Mouse (Mus musculus) right cerebral cortex, adult 18-20 months (tissue): Measurements from ENCODE around the gene Zfp672.
A peak's percentile ranks its signal among the peaks of the same experiment; 100 is the strongest.
"Not testable (repeated sequence)": the region's sequence is repeated elsewhere in the genome, so short reads cannot be mapped to it uniquely, and the experiment has no call there.

ENCODE experiments used
- DNase-seq: peaks from one replicate; pipeline ENCODE4 v3.0.0; 2022; ENCODE audit warnings: mixed read lengths

The Zfp672 gene

DNA sequence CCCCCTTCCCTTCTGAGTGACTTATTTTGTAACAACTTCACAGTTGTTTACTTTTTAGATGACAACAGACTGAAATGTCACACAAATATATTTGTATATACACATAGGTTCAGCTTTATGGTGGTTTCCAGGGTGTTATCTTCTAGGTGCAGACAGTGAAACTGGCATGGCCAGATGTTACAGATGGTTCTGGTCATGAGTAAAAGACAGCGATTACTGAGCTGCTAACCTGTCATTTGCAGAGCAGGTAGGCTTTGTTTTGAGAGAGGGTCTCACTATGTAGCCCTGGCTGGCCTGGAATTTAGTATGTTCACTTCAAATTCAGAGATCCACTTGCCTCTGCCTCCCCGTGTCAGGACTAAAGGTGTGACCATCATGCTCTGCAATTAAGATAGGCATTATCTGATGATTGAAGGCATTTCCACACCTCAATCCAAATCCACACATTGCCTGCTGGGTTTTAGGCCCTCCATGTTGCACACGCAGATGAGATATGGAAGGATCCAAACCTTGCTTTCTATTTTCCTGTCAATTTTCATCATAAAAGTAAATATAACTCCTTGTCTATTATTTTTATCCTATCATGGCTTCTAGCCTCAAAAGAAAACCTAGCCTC, 5.4 kb downstream of the Zfp672 start:
- no peak for DNase-seq

DNA sequence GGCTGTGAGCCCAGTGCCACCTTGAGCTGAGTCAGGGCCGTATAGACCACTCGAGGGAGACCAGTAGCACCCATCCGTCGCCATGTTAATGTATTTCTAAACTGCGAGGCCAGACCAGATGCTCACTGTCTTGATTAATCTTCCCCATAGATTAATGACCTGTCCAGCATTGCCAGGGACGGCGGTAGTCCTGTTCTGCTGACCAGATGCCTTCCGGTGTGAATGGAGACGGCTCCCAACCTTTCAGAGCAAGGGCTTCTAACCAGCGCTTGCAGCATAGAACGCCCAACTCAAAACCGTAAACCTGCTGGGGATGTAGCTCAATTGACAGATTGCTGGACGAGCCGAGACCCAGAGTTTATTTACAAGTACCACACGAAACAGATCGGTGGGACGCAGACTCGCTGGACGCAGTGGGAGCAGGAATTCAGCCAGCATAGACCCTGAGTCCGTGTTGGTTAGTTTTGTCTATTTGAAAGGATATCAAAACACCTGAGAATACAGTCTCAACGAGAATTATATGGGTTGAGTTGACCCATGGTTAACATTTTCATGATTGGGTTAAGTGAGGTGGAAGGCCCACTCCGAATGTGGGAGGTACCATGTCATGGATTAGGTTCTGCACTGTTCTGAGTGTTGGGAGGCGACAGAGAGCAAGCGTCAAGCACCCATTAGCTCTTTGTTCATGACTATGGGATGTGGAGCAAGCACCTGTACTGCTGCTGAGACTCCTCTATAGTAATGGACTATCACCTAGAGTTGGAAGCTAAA, 6.4 kb downstream of the Zfp672 start:
- no peak for DNase-seq

DNA sequence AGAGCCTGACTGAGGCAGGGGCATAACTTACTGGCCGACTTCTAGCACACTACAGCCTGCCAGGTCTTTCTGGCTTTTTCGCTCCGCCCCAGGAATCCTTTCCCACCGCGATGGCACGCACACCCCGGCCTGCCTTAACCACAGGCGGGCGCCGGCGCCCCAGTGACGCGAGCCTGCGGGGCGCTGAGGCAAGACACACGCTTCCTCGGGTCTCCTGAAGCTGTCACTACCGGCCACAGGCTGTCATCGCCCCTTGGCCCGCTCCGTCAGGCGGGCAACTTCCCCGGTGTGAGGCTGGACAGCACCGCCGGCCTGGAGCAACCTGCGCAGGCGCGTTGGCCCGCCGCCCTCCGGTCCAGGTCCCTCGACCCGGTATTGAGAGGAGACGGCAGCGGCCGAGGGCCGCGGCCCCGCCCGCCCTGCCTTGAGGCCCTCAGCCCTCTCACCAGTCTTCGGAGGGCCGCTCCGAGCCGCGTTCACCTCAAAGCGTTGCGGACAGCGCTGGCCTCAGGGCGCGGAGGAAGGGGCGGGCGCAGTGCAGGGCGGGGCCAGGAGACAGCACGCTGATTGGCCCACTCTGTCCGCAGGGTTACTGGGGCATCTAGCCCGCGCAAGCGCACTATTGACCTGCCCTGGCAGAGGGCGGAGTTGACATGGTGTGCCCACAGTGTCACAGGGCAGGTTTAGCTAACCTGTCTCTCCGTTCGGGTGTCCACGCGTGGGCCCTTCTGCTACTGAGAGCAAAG, 7.1 kb downstream of the Zfp672 start:
- DNase-seq, result peak; percentile 97

- no peak for DNase-seq
Observed at GRCm38 (mm10) chr11:58316768-58317390, 13.3 kb downstream of the Zfp672 start.

- DNase-seq, result no peak
Observed at GRCm38 (mm10) chr11:58316344-58316743, 13.8 kb downstream of the Zfp672 start.

GRCm38 (mm10) chr11:58315536-58316168, 14.5 kb downstream of the Zfp672 start:
- DNase-seq, result no peak

- no peak for DNase-seq
Observed at GRCm38 (mm10) chr11:58314069-58314468, 16.1 kb downstream of the Zfp672 start.

DNA sequence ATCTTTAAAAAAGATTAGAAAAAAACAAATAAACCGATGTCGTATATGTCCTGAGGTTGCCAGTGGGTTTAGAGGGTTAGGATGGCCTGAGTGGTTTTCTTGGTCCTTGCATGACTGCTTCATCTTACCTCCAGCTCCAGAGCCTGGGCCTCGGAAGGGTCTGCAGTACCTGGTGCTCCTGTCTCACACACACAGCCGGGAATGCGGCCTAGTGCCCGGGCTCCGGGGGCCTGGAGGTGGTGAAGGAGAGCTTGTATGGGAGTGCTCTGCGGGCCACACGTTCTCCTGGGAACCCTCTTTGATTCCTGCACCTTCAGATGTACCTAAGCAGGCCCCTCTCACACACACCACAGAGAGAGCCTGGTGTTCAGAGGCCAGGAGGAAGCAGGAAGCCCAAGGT, 21.5 kb downstream of the Zfp672 start:
- DNase-seq, result no peak

DNA sequence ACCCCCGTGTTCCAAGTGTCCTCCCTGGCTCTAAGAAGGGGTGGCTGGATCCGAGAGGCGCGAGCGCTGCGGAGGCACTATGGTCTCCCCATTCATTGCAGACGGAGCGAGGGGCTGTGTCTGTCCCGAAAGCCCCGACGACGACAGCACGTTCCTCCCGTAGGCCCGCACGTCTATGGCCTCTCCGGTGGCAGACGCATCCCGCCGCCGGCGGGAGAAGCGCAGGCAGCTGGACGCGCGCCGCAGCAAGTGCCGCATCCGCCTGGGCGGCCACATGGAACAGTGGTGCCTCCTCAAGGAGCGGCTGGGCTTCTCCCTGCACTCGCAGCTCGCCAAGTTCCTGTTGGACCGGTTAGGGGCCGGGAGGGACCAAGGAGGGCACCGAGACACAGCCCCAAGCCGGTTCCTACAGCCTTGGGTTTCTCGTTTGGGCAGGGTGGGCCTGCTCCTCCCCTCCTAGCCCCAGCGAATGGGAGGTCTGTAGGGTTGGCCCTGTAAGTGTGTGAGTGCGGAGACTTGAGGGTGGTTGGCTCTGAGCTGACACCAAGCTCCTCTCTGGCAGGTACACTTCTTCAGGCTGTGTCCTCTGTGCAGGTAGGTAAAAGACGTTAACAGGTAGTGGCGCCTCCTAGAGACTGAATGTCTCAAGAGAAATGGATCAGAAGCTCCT, 22.6 kb downstream of the Zfp672 start:
- DNase-seq, result peak; percentile 45

GRCm38 (mm10) chr11:58306860-58307308, 23.3 kb downstream of the Zfp672 start, which contains the start of gene Zfp692:
Gene Zfp692, plus strand, starts transcription at chr11:58307069.
- DNase-seq, result peak; percentile 98

GRCm38 (mm10) chr11:58305299-58305698, 24.8 kb downstream of the Zfp672 start:
- not testable (repeated sequence) for DNase-seq

DNA sequence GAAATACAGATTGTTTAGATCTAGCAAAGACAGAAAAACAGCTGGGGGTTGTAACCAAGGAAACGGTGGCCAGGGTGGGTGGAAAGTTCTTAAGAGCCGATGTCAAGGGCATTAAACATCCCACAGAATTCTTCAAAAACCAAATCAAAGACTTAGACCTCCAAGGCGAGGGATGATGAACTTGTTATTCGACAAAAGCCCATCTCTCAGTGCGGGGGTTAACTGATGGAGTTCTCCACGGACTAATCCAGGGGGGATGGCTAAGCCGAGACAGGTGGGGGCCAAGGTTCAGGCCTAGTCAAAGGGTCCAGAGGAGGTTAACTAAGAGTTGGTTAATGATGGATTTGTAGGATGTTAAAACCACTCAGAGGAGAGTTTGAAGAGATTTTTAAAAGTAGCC, 26.5 kb downstream of the Zfp672 start:
- DNase-seq, result no peak

DNA sequence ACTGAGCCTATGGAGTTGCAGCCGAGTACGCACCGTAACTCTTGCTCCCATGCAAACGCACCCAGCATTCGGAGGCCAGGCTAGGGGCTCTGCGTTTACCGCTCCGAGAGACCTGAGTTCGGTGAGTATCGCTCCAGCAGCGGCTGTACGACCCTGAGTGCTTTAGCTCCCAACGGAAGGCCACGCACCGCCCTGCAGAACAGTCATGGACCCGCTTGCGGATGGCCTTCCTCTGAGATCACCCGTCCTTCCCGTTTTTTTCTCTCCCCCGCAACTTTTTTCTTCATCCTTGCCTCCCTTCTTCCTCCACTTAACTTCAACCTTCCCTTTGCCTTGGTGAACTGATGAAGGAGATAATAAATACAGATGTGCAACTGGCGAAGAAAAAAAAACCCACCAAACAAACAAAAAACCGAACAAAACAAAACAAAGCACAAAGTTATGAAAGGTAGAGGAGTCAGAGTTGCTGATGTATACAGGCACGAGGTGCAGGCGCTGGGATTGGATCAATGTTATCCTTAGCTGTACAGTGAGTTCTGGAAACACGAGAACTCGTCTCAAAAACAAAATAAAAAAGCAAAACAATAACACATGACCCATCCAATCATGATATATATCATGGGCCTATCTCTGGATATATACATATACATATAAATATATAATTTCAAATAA, 27.2 kb downstream of the Zfp672 start:
- DNase-seq, result no peak

DNA sequence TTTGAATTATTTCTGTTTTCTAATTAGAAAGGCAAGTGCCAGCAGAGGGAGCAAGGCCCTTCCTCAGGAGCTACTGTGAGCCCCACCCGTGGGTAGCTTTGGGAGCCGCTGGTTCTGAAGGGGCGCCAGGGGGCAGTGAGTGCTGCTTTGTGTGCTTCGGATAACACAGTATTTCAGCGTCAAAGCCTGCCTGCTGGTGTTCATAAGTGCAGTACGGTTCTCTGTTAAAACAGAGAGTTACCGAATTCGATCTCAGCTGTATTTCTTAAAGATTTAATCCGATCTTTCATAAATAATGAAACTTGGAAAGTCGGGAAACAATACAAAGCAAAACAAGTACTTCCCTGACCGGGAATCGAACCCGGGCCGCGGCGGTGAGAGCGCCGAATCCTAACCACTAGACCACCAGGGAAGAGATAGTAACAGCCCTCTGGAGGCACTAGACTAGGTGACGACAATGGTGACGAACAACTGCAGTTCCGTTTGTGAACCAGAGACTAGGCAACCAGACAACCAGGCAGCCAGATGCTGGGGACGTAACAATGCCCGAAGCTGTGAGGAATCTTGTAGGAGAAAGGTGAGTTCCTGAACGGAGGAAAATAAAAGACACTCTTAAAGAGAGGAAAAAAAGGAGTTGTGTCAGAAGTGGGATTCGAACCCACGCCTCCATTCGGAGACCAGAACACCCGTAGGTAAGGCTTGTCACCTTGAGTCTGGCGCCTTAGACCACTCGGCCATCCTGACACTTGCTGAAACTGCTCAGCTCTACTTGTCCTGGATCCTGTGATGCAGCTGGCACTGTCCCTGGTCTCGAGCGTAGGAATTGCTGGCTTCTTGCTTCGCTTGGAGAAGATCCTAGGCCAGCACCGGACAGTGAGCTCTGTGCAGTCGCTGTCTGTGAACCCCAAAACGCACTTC, 28.0 kb downstream of the Zfp672 start:
- peak; percentile 98 for DNase-seq

- peak; percentile 79 for DNase-seq
Observed at GRCm38 (mm10) chr11:58301057-58301456, 29.1 kb downstream of the Zfp672 start.

GRCm38 (mm10) chr11:58297396-58297795, 32.7 kb downstream of the Zfp672 start:
- DNase-seq, result no peak

- no peak for DNase-seq
Observed at GRCm38 (mm10) chr11:58292791-58293190, 37.3 kb downstream of the Zfp672 start.

DNA sequence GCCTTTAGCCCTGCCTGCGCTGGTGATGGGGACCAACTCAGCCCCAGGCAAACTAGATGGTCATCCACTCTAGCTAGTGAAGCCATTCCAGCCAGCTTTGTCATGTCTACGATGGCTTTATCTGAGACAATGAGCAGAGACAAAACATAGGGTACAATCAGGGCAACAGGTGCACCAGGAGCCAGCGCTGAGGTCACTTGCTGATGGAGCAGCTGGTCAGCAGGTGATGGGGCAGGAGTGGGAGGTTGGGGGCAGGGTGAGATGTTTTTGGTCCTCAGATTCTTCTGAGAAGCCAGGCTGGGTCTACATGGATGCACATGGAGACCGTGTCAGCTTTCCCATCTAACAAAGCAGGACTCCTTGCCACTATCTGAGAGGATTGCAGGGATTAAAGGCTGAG, 39.3 kb downstream of the Zfp672 start:
- DNase-seq, result no peak

GRCm38 (mm10) chr11:58289992-58290682, 40.0 kb downstream of the Zfp672 start:
- no peak for DNase-seq

GRCm38 (mm10) chr11:58282518-58282917, 47.6 kb downstream of the Zfp672 start:
- no peak for DNase-seq
